Mouse (Mus musculus): ENCODE data around the gene Nrxn3.

The Nrxn3 gene

GRCm38 (mm10) chr12:90131927-90132869 is 1409.5 kb downstream of the Nrxn3 start:
- DNase-seq (ENCODE audit: low spot score): no peak

- no peak for DNase-seq (ENCODE audit: low spot score)
Observed at GRCm38 (mm10) chr12:90142011-90142410, 1419.3 kb downstream of the Nrxn3 start.

- no peak for DNase-seq (ENCODE audit: low spot score)
Observed at GRCm38 (mm10) chr12:90144247-90144646, 1421.6 kb downstream of the Nrxn3 start.

- DNase-seq (ENCODE audit: low spot score): no peak
Observed at GRCm38 (mm10) chr12:90158131-90158772, 1435.6 kb downstream of the Nrxn3 start.

GRCm38 (mm10) chr12:90159911-90160310 is 1437.2 kb downstream of the Nrxn3 start:
- no peak for DNase-seq (ENCODE audit: low spot score)

- DNase-seq (ENCODE audit: low spot score): no peak
Observed at GRCm38 (mm10) chr12:90166118-90166517, 1443.4 kb downstream of the Nrxn3 start.

GRCm38 (mm10) chr12:90181566-90181965 is 1458.9 kb downstream of the Nrxn3 start:
- no peak for DNase-seq (ENCODE audit: low spot score)

- DNase-seq (ENCODE audit: low spot score): no peak
Observed at GRCm38 (mm10) chr12:90183021-90183420, 1460.3 kb downstream of the Nrxn3 start.

GRCm38 (mm10) chr12:90196161-90196560 is 1473.5 kb downstream of the Nrxn3 start:
- DNase-seq (ENCODE audit: low spot score): no peak

- no peak for DNase-seq (ENCODE audit: low spot score)
Observed at GRCm38 (mm10) chr12:90197994-90198393, 1475.3 kb downstream of the Nrxn3 start.

GRCm38 (mm10) chr12:90202501-90202900 is 1479.8 kb downstream of the Nrxn3 start:
- DNase-seq (ENCODE audit: low spot score): no peak

- DNase-seq (ENCODE audit: low spot score): no peak
Observed at GRCm38 (mm10) chr12:90211410-90211809, 1488.7 kb downstream of the Nrxn3 start.

- DNase-seq (ENCODE audit: low spot score): no peak
Observed at GRCm38 (mm10) chr12:90217060-90217459, 1494.4 kb downstream of the Nrxn3 start.

GRCm38 (mm10) chr12:90229062-90229461 is 1506.4 kb downstream of the Nrxn3 start:
- no peak for DNase-seq (ENCODE audit: low spot score)

- no peak for DNase-seq (ENCODE audit: low spot score)
Observed at GRCm38 (mm10) chr12:90236093-90236492, 1513.4 kb downstream of the Nrxn3 start.

- no peak for DNase-seq (ENCODE audit: low spot score)
Observed at GRCm38 (mm10) chr12:90260301-90260700, 1537.6 kb downstream of the Nrxn3 start.

GRCm38 (mm10) chr12:90268111-90268510 is 1545.4 kb downstream of the Nrxn3 start:
- no peak for DNase-seq (ENCODE audit: low spot score)

- no peak for DNase-seq (ENCODE audit: low spot score)
Observed at GRCm38 (mm10) chr12:90270763-90271379, 1548.2 kb downstream of the Nrxn3 start.

GRCm38 (mm10) chr12:90274621-90275236 is 1552.1 kb downstream of the Nrxn3 start:
- no peak for DNase-seq (ENCODE audit: low spot score)

GRCm38 (mm10) chr12:90281236-90281635 is 1558.6 kb downstream of the Nrxn3 start:
- no peak for DNase-seq (ENCODE audit: low spot score)

- DNase-seq (ENCODE audit: low spot score): no peak
Observed at GRCm38 (mm10) chr12:90283022-90283421, 1560.3 kb downstream of the Nrxn3 start.

- DNase-seq (ENCODE audit: low spot score): no peak
Observed at GRCm38 (mm10) chr12:90302671-90303070, 1580.0 kb downstream of the Nrxn3 start.

All from testis, postnatal 14 days (tissue).